Mouse (Mus musculus) ES-E14 (cell line): Measurements from ENCODE around the gene Ankrd9. TPM values are rescaled to one million over a fixed set of nuclear protein-coding genes. Genes with fewer than 3 reads are reported as not detected.

ENCODE experiments used
- DNase-seq: peaks from one replicate; pipeline ENCODE4 v3.0.0-alpha.2; 2013; ENCODE audit warnings: low read depth, low spot score
- H3K27ac ChIP-seq: 2 replicates; pipeline ENCODE4 v1.5.1; 2012; ENCODE audit warnings: low read depth, mild to moderate bottlenecking, low read length, moderate library complexity, mixed read lengths; ENCODE audit not compliant: poor library complexity, insufficient read depth, severe bottlenecking
- H3K36me3 ChIP-seq: 2 replicates; pipeline ENCODE4 v1.6.1; 2012; ENCODE audit warnings: mild to moderate bottlenecking, low read length, moderate library complexity, mixed read lengths; ENCODE audit not compliant: control insufficient read depth, poor library complexity, insufficient read depth, severe bottlenecking
- H3K4me1 ChIP-seq, 2 experiments: fragments of 150-350 bp in 1 of 2; sonication (generic) in 1 of 2; 2 replicates each; pipeline ENCODE4 v1.6.1; 2012; ENCODE audit warnings: low read length in 2 of 2, mild to moderate bottlenecking in 1 of 2, mixed read lengths in 1 of 2; ENCODE audit not compliant: control insufficient read depth in 2 of 2, insufficient read depth in 2 of 2, poor library complexity in 1 of 2
- H3K4me3 ChIP-seq, 2 experiments: fragments of 150-350 bp in 1 of 2; sonication (generic) in 1 of 2; 2 replicates each; pipeline ENCODE4 v1.5.1; 2012; ENCODE audit warnings: low read length in 2 of 2, low read depth in 1 of 2, mild to moderate bottlenecking in 1 of 2, mixed read lengths in 1 of 2; ENCODE audit not compliant: insufficient read depth in 1 of 2, poor library complexity in 1 of 2, severe bottlenecking in 1 of 2
- H3K9ac ChIP-seq: 2 replicates; pipeline ENCODE4 v1.6.1; 2012; ENCODE audit warnings: low read depth, mild to moderate bottlenecking, low read length, mixed read lengths; ENCODE audit not compliant: poor library complexity, insufficient read depth, severe bottlenecking
- H3K9me3 ChIP-seq: fragments of 150-350 bp; sonication (generic); 2 replicates; pipeline ENCODE4 v1.6.1; 2012; ENCODE audit warnings: low read depth, mild to moderate bottlenecking, low read length; ENCODE audit not compliant: control insufficient read depth, insufficient read depth
- CHD2 ChIP-seq: IDR thresholded peaks from 2 replicates; pipeline ENCODE4 v1.6.1; 2014; ENCODE audit warnings: mild to moderate bottlenecking, low read depth, low read length, inconsistent platforms
- HCFC1 ChIP-seq: IDR thresholded peaks from 2 replicates; pipeline ENCODE4 v1.6.1; 2012; ENCODE audit warnings: low read length, inconsistent platforms, borderline replicate concordance; ENCODE audit not compliant: insufficient read depth
- MAFK ChIP-seq: IDR thresholded peaks from 2 replicates; pipeline ENCODE4 v1.6.1; 2014; ENCODE audit warnings: mild to moderate bottlenecking, low read depth, low read length, inconsistent platforms; ENCODE audit not compliant: insufficient read depth
- ZC3H11A ChIP-seq: IDR thresholded peaks from 2 replicates; pipeline ENCODE4 v1.6.1; 2012; ENCODE audit warnings: low read depth, mild to moderate bottlenecking, inconsistent platforms, low read length, borderline replicate concordance
- ZNF384 ChIP-seq: IDR thresholded peaks from 2 replicates; pipeline ENCODE4 v1.6.1; 2012; ENCODE audit warnings: low read depth, low read length, inconsistent platforms
- in situ Hi-C, 2 experiments: fragments of 600-800 bp; cut with MboI; formaldehyde crosslinking; loops; one replicate each; pipeline ENCODE4 v1.15.1; 2025; ENCODE audit warnings: low sequenced_read_pairs in 2 of 2, inconsistent platforms in 1 of 2; ENCODE audit not compliant: unreplicated experiment in 2 of 2
- total RNA-seq: library from RNA; depleted of rRNA; stranded (reverse); fragments of 300-350 nt; gene quantifications from 2 replicates; pipeline ENCODE4 v1.2.3, GENCODE M21; 2012

Gene Ankrd9
- total RNA-seq, 1 experiment, result 12.4 TPM

GRCm38 (mm10) chr12:111006339-111006738 lies 27.5 kb upstream of the Ankrd9 start:
- in situ Hi-C loops, result no loop called here
- no peak for DNase-seq
- H3K9ac ChIP-seq, result no peak overlapping the region
- no peaks in the 10 kb centered on the region for H3K9me3 ChIP-seq
- H3K4me3 ChIP-seq, result no peak overlapping the region
- H3K36me3 ChIP-seq, result no peaks in the 10 kb centered on the region
- H3K27ac ChIP-seq, result no peak overlapping the region
- TF ChIP-seq ZC3H11A (no peak), ZNF384 (no peak)
- H3K4me1 ChIP-seq, result peaks cover 4 to 31% of the 10 kb centered on the region in 2 experiments; a peak in 3 of 4 replicates

GRCm38 (mm10) chr12:111005803-111006202 lies 27.0 kb upstream of the Ankrd9 start:
- Histone ChIP-seq H3K36me3 (no peaks in the 10 kb centered on the region), H3K9me3 (no peaks in the 10 kb centered on the region), H3K27ac (no peak overlapping the region), H3K9ac (no peak overlapping the region), H3K4me3 (no peak overlapping the region), H3K4me1 (peaks cover 4 to 31% of the 10 kb centered on the region in 2 experiments; a peak in 3 of 4 replicates)
- DNase-seq, result no peak
- TF ChIP-seq ZNF384 (no peak), HCFC1 (no peak), MAFK (no peak), CHD2 (no peak), ZC3H11A (no peak)
- in situ Hi-C loops, result no loop called here

- TF ChIP-seq MAFK, result no peak
- TF ChIP-seq ZNF384, result no peak
- no peak for TF ChIP-seq ZC3H11A
- TF ChIP-seq HCFC1, result no peak
- TF ChIP-seq CHD2, result no peak
- no peak overlapping the region for H3K27ac ChIP-seq
- in situ Hi-C loops, result no loop called here
- H3K4me3 ChIP-seq, result no peak overlapping the region
- H3K36me3 ChIP-seq, result no peaks in the 10 kb centered on the region
- H3K9me3 ChIP-seq, result no peaks in the 10 kb centered on the region
- DNase-seq, result no peak
- H3K9ac ChIP-seq, result no peak overlapping the region
- H3K4me1 ChIP-seq, result peaks cover 4 to 28% of the 10 kb centered on the region in 2 experiments; a peak in 3 of 4 replicates
These were observed 25.3 kb upstream of the Ankrd9 start for GRCm38 (mm10) chr12:111004142-111004541.

- Histone ChIP-seq H3K4me1 (peaks cover 0 to 3% of the 10 kb centered on the region in 2 experiments; a peak in 2 of 4 replicates), H3K4me3 (no peak overlapping the region), H3K9me3 (no peaks in the 10 kb centered on the region), H3K36me3 (no peaks in the 10 kb centered on the region), H3K27ac (no peak overlapping the region), H3K9ac (no peak overlapping the region)
- in situ Hi-C loops, result no loop called here
- no peak for TF ChIP-seq CHD2
- TF ChIP-seq ZNF384, result no peak
- no peak for TF ChIP-seq MAFK
- TF ChIP-seq ZC3H11A, result no peak
- no peak for TF ChIP-seq HCFC1
- DNase-seq, result no peak
These were observed 22.1 kb upstream of the Ankrd9 start for GRCm38 (mm10) chr12:111000956-111001355.

- no peak overlapping the region for H3K9ac ChIP-seq
- in situ Hi-C loops, result no loop called here
- H3K4me1 ChIP-seq, result no peaks in the 10 kb centered on the region
- TF ChIP-seq ZC3H11A, result no peak
- TF ChIP-seq CHD2, result no peak
- no peak for TF ChIP-seq HCFC1
- no peak for TF ChIP-seq ZNF384
- no peak for TF ChIP-seq MAFK
- no peak overlapping the region for H3K4me3 ChIP-seq
- H3K9me3 ChIP-seq, result no peaks in the 10 kb centered on the region
- no peak for DNase-seq
- H3K36me3 ChIP-seq, result no peaks in the 10 kb centered on the region
- no peak overlapping the region for H3K27ac ChIP-seq
These were observed 21.0 kb upstream of the Ankrd9 start for GRCm38 (mm10) chr12:110999820-111000219.
